Mouse (Mus musculus): ENCODE measurements around the gene Lrwd1.

GRCm38 (mm10) chr5:136115891-136116783 is 19.7 kb downstream of the Lrwd1 start, which contains the start of gene Polr2j:
- TF ChIP-seq CTCF (IDR thresholded peaks at IDR 0.05; ENCODE audit: control insufficient read depth, insufficient read depth, insufficient read length) (peak; percentile 98), MYOG (IDR thresholded peaks at IDR 0.05; ENCODE audit: control insufficient read depth, extremely low read depth, insufficient read length) (no peak), FOSL1 (IDR thresholded peaks at IDR 0.05; ENCODE audit: insufficient read depth, low read length, poor library complexity, severe bottlenecking) (no peak), USF1 (IDR thresholded peaks at IDR 0.05; ENCODE audit: low read depth) (no peak)

All from C2C12 (cell line).